Comparison of ENCODE assay signal across 9 mouse cellular contexts in the genomic region with DNA sequence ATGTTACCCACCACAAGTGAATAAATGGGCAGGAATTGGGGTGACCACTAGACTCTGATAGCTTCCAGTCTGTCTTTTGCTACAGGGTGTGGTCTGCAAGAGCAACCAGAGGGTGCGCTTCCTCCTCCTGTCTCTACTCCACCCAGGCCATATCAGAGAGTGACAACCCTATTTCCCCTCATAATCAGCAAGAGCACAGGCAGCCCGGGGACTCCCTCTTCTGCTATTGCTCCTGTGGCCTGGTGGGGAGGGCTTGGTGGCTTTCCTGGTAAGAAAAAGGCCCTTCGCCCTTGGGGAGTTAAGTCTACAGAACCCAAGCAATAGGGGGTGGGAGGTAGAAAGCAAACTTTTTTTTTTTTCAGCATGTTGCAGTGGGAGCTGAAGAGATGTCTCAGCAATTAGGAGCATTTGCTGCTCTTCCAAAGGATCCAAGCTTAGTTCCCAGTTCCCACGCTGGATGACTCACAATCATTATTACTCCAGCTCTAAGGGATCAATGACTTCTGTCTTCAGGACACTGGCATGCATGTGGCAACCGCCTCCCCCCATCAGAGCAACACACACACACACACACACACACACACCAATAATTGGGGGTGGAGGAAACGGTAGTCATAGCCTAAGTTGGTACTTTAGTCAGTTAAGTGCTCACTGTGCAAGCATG. TPM values are rescaled to one million over a fixed set of nuclear protein-coding genes. Genes with fewer than 3 reads are reported as not detected.
DNase-seq lines count a peak whose midpoint lies in the region; ATAC-seq and TF ChIP-seq lines count a peak whose summit lies in the region.
"Had no signal": no experiment of that assay in that cellular context is flagged by ENCODE, and none has a peak within 500 bp of the region (broad histone marks: within the 10 kb centered on the region; RNA-seq: fewer than 3 reads in every experiment).

No protein-coding gene starts in this region.

- no peaks in the 10 kb centered on the region for H3K9me3 ChIP-seq in forebrain, embryonic 10.5 days
- H3K9me3 ChIP-seq in forebrain, postnatal 0 days (ENCODE audit: low read length): no peaks in the 10 kb centered on the region
- H3K9me3 ChIP-seq in liver, embryonic 13.5 days (replicated peaks): no peaks in the 10 kb centered on the region

- peaks cover 15% of the 10 kb centered on the region for H3K27me3 ChIP-seq in forebrain, embryonic 10.5 days (ENCODE audit: poor library complexity, severe bottlenecking)
- no peaks in the 10 kb centered on the region for H3K27me3 ChIP-seq in forebrain, postnatal 0 days (ENCODE audit: insufficient read depth, low read length)
- H3K27me3 ChIP-seq in liver, embryonic 13.5 days: no peaks in the 10 kb centered on the region

- no peak for ATAC-seq in forebrain, postnatal 0 days
- peak; percentile 90 for ATAC-seq in liver, embryonic 13.5 days (ENCODE audit: low read depth)

- 82% methylated on average over 6 of the region's 6 CpGs for WGBS in forebrain, embryonic 10.5 days
- WGBS in forebrain, postnatal 0 days: 91% methylated on average over 6 of the region's 6 CpGs
- 21% methylated on average over 6 of the region's 6 CpGs for WGBS in liver, embryonic 13.5 days (ENCODE audit: insufficient replicate concordance)

- no peak for TF ChIP-seq CTCF in forebrain, postnatal 0 days (IDR thresholded peaks at IDR 0.05; ENCODE audit: low read depth)
- TF ChIP-seq CTCF in layer of hippocampus, adult 2 months (conservative IDR thresholded peaks at IDR 0.05): no peak

- peak overlapping the region; percentile 48; the same call in 1 of the 2 replicates for H3K27ac ChIP-seq in forebrain, embryonic 10.5 days
- no peak overlapping the region for H3K27ac ChIP-seq in forebrain, postnatal 0 days (ENCODE audit: low read depth, low read length)
- H3K27ac ChIP-seq in liver, embryonic 13.5 days: peak overlapping the region; percentile 99
- H3K27ac ChIP-seq in layer of hippocampus, adult 2 months: no peak overlapping the region

- peaks cover 34% of the 10 kb centered on the region for H3K4me1 ChIP-seq in forebrain, embryonic 10.5 days
- H3K4me1 ChIP-seq in forebrain, postnatal 0 days (ENCODE audit: insufficient read depth): peaks cover 11% of the 10 kb centered on the region
- H3K4me1 ChIP-seq in liver, embryonic 13.5 days (replicated peaks): peaks cover 77% of the 10 kb centered on the region

- H3K36me3 ChIP-seq in forebrain, embryonic 10.5 days (replicated peaks): peaks cover 12% of the 10 kb centered on the region
- no peaks in the 10 kb centered on the region for H3K36me3 ChIP-seq in forebrain, postnatal 0 days (ENCODE audit: insufficient read depth)
- H3K36me3 ChIP-seq in liver, embryonic 13.5 days: peaks cover 11% of the 10 kb centered on the region

- DNase-seq in forebrain, embryonic 10.5 days (ENCODE audit: extremely low spot score, low spot score): no peak
- DNase-seq in forebrain, postnatal 0 days: no peak
- peak; percentile 98 for DNase-seq in MEL-GATA-1-ER (ENCODE audit: extremely low read depth, low read depth)
- DNase-seq in liver, embryonic 13.5 days: peak; percentile 90
- peak; percentile 59 to 60 for DNase-seq in spleen, postnatal 14 days (ENCODE audit: low spot score in 2 of 2)
- DNase-seq in cerebellum, adult 11 months: no peak
- no peak for DNase-seq in ovary, postnatal 36 days (ENCODE audit: low spot score)
- DNase-seq in layer of hippocampus, adult 2 months (ENCODE audit: low spot score in 2 of 2): no peak

- no peak overlapping the region for H3K4me3 ChIP-seq in forebrain, embryonic 10.5 days
- no peak overlapping the region for H3K4me3 ChIP-seq in forebrain, postnatal 0 days (ENCODE audit: low read depth, low read length)
- peak overlapping the region; percentile 97 for H3K4me3 ChIP-seq in liver, embryonic 13.5 days (replicated peaks)
- H3K4me3 ChIP-seq in layer of hippocampus, adult 2 months: no peak overlapping the region

- H3K9ac ChIP-seq in forebrain, postnatal 0 days: no peak overlapping the region
- H3K9ac ChIP-seq in liver, embryonic 13.5 days: peak overlapping the region; percentile 77

- no peak overlapping the region for H3K4me2 ChIP-seq in forebrain, postnatal 0 days (ENCODE audit: low read depth)
- peak overlapping the region; percentile 94 for H3K4me2 ChIP-seq in liver, embryonic 13.5 days

RNA-seq across cellular contexts. Expression of gene Agfg2, which starts 1.7 kb away (rescaled TPM):
- polyA plus RNA-seq in forebrain, embryonic 10.5 days (2016; fragmentation: Nextera tagmentation; extraction: Ambion mirVana): 27.2 and 28.0 TPM in 2 replicates
- 18.7 and 22.1 TPM in 2 replicates for total RNA-seq in forebrain, postnatal 0 days (2014; rRNA removed)
- polyA plus RNA-seq in forebrain, postnatal 0 days (2015; fragmentation: Nextera tagmentation; extraction: Ambion mirVana): 12.6 and 15.0 TPM in 2 replicates
- polyA plus RNA-seq in liver, embryonic 13.5 days (2015; fragmentation: Nextera tagmentation; extraction: Ambion mirVana): 32.1 and 37.8 TPM in 2 replicates
- 10 to 100 TPM; 64.1 to 67.3 TPM for total RNA-seq in layer of hippocampus, adult 2 months (2021)

RNA-seq across cellular contexts. Expression of gene Irs3, which starts 40.7 kb away (rescaled TPM):
- 0.31 and 0.42 TPM in 2 replicates for polyA plus RNA-seq in forebrain, embryonic 10.5 days (2016; fragmentation: Nextera tagmentation; extraction: Ambion mirVana)
- 0.31 and 0.76 TPM in 2 replicates for total RNA-seq in forebrain, postnatal 0 days (2014; rRNA removed)
- polyA plus RNA-seq in forebrain, postnatal 0 days (2015; fragmentation: Nextera tagmentation; extraction: Ambion mirVana): 0.08 and 0.29 TPM in 2 replicates
- polyA plus RNA-seq in liver, embryonic 13.5 days (2015; fragmentation: Nextera tagmentation; extraction: Ambion mirVana): 0.13 TPM in 1 of 2 replicates, not detected in the other
- total RNA-seq in layer of hippocampus, adult 2 months (2021): under 1 TPM in 1 of 2 experiments, not detected in 1; 0.15 TPM
- total RNA-seq: liver, adult 2 months had no signal

RNA-seq across cellular contexts. Expression of gene Sap25, which starts 45.1 kb away (rescaled TPM):
- 7.3 and 9.8 TPM in 2 replicates for polyA plus RNA-seq in forebrain, embryonic 10.5 days (2016; fragmentation: Nextera tagmentation; extraction: Ambion mirVana)
- 4.4 and 4.6 TPM in 2 replicates for total RNA-seq in forebrain, postnatal 0 days (2014; rRNA removed)
- polyA plus RNA-seq in forebrain, postnatal 0 days (2015; fragmentation: Nextera tagmentation; extraction: Ambion mirVana): 1.8 TPM in 2 replicates
- 2.8 and 3.4 TPM in 2 replicates for polyA plus RNA-seq in liver, embryonic 13.5 days (2015; fragmentation: Nextera tagmentation; extraction: Ambion mirVana)
- 10 to 100 TPM in 1 of 2 experiments, 1 to 10 TPM in 1; 8.4 to 16.4 TPM for total RNA-seq in layer of hippocampus, adult 2 months (2021)

RNA-seq across cellular contexts. Expression of gene Nyap1, which starts 55.1 kb away (rescaled TPM):
- 2.9 and 5.1 TPM in 2 replicates for polyA plus RNA-seq in forebrain, embryonic 10.5 days (2016; fragmentation: Nextera tagmentation; extraction: Ambion mirVana)
- 251 and 252 TPM in 2 replicates for total RNA-seq in forebrain, postnatal 0 days (2014; rRNA removed)
- 42.0 and 48.9 TPM in 2 replicates for polyA plus RNA-seq in forebrain, postnatal 0 days (2015; fragmentation: Nextera tagmentation; extraction: Ambion mirVana)
- 0.17 and 0.19 TPM in 2 replicates for polyA plus RNA-seq in liver, embryonic 13.5 days (2015; fragmentation: Nextera tagmentation; extraction: Ambion mirVana)
- 10 to 100 TPM; 70.4 to 72.5 TPM for total RNA-seq in layer of hippocampus, adult 2 months (2021)

RNA-seq across cellular contexts. Expression of gene Gm20605, which starts 57.3 kb away (rescaled TPM):
- polyA plus RNA-seq in forebrain, embryonic 10.5 days (2016; fragmentation: Nextera tagmentation; extraction: Ambion mirVana): 11.7 and 14.0 TPM in 2 replicates
- total RNA-seq in forebrain, postnatal 0 days (2014; rRNA removed): 3.6 and 6.1 TPM in 2 replicates
- 1.9 and 2.4 TPM in 2 replicates for polyA plus RNA-seq in forebrain, postnatal 0 days (2015; fragmentation: Nextera tagmentation; extraction: Ambion mirVana)
- 3.4 and 4.1 TPM in 2 replicates for polyA plus RNA-seq in liver, embryonic 13.5 days (2015; fragmentation: Nextera tagmentation; extraction: Ambion mirVana)
- 10 to 100 TPM; 15.5 to 19.7 TPM for total RNA-seq in layer of hippocampus, adult 2 months (2021)

Comparison
In these comparisons a context has a peak if more than half of its experiments do, and no peak if none do; other contexts are left out.
1. H3K27ac ChIP-seq: peak in forebrain, embryonic 10.5 days (single experiment) and liver, embryonic 13.5 days (single experiment); none in forebrain, postnatal 0 days (single experiment) and layer of hippocampus, adult 2 months (single experiment).
2. DNase-seq: peak in MEL-GATA-1-ER (single experiment), liver, embryonic 13.5 days (single experiment) and spleen, postnatal 14 days (2 of 2); none in forebrain, embryonic 10.5 days (single experiment), forebrain, postnatal 0 days (single experiment), cerebellum, adult 11 months (single experiment), ovary, postnatal 36 days (single experiment) and layer of hippocampus, adult 2 months (0 of 2).